Mouse (Mus musculus): Measurements from ENCODE around the gene Cacna1d. TPM values are rescaled to one million over a fixed set of nuclear protein-coding genes. Genes with fewer than 3 reads are reported as not detected.

Cacna1d gene
- total RNA-seq, 1 experiment from 2014 or later = 8.3 TPM

- no peak for ATAC-seq (ENCODE audit: extremely low read depth, insufficient number of reproducible peaks, low FRiP score, poor library complexity, severe bottlenecking)
These were observed 141.0 kb downstream of the Cacna1d start for GRCm38 (mm10) chr14:30350285-30350684.

- no peak for ATAC-seq (ENCODE audit: extremely low read depth, insufficient number of reproducible peaks, low FRiP score, poor library complexity, severe bottlenecking)
These were observed 146.0 kb downstream of the Cacna1d start for GRCm38 (mm10) chr14:30344948-30345865.

DNA sequence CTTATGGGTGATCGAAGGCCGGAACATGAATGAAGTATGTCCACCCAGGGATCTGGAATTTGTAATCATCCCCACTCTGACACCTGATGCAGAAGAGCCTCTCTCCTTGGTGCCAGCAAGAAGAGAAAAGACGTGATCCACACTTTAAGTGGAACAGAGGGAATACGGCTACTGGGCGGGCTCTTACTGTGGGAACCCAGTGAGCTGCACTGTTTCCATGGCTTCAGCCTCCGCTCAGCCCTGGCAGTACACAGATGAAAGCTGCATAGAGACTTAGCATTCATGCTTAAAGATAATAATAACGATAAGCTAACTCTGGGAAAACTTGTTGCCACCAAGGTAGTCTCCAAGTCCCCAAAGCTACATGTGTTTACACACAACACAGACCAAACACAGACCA lies 147.5 kb downstream of the Cacna1d start:
- ATAC-seq (ENCODE audit: extremely low read depth, insufficient number of reproducible peaks, low FRiP score, poor library complexity, severe bottlenecking) = no peak

GRCm38 (mm10) chr14:30341825-30342590 lies 149.2 kb downstream of the Cacna1d start:
- no peak for ATAC-seq (ENCODE audit: extremely low read depth, insufficient number of reproducible peaks, low FRiP score, poor library complexity, severe bottlenecking)

DNA sequence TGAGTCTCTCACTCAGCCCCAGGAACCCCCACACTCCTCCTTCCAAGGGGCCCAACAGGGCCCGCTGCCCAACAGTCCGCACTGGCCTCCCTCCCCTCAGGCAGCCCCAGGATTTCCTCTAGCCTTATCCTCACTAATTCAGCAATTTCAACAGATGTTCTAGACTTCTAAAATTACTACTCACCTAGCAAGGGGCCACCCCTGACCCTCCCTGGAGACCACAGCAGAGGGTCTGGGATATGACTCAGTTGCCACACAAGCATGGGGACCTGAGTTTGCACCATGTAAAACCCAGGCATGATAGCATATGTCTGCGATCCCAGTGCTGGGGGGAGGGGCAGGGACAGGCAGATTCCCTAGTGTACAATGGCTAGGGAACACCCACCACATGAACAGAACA lies 151.1 kb downstream of the Cacna1d start:
- no peak for ATAC-seq (ENCODE audit: extremely low read depth, insufficient number of reproducible peaks, low FRiP score, poor library complexity, severe bottlenecking)

DNA sequence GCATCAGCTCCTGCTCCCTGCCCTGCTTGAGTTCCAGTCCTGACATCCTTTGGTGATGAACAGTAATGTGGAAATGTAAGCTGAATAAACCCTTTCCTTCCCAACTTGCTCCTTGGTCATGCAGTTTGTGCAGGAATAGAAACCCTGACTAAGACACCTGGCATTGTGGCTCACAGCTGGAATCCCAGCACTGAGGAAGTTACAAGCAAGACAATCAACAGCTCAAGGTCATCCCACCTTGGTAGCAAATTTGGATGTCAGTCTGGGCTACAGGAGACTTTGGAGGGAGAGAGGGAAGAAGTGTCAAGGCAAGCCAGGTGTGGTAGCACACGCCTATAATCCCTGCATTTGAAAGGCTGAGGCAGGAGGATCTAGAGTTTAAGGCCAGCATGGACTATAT lies 159.4 kb downstream of the Cacna1d start:
- ATAC-seq (ENCODE audit: extremely low read depth, insufficient number of reproducible peaks, low FRiP score, poor library complexity, severe bottlenecking) = no peak

DNA sequence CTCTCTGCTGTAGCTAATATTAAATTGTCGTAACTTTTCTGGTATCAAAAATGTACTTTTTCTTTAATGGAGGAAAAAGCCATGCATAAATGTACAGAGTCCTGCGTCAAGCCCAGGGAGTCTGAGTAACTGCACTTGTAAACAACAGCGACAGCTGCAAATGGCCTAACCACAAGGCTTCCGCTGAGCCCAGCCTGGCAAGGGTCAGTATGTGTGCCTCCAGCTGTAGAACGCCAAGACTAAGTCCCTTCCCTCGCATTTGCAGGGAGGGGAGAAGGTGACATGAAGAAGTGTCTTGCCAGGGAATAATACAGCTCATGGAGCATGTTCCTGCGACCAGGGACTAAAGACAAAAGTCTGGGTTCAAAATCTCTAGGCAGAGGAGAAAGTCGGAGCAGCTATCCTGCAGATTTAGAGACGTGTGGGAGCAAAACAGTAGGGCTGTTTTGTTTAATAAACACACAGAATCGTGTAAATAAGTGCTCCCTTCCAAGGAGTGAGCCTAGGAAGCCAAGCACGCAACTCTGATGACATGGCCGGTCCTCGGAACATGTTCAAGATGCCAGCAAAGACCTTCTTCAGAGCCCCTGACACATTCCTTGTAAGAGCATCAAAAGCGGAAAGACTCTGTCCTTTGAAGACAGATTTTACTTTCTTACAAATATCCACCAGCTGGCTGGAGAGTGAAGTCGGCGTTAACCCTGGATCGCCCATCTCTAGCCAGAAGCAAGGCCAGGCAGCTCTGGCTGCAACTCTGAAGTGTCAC lies 160.7 kb downstream of the Cacna1d start:
- ATAC-seq (ENCODE audit: extremely low read depth, insufficient number of reproducible peaks, low FRiP score, poor library complexity, severe bottlenecking) = no peak

DNA sequence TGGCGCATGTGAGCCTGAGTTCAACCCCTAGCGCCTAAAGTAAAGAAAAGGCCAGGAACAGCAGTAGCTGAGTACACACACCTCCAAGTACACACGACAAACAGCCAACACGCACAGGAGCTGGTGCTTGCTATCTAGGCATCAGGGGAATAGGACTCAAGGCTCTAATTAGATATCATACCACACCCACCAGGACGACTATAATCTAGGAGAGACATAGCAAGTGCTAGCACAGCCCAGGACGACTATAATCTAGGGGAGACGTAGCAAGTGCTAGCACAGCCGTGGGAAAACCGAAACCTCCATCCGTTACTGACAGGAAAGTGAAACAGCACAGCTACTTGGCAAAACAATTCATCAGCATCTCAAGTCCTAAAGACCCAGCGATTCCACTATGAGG lies 162.1 kb downstream of the Cacna1d start:
- no peak for ATAC-seq (ENCODE audit: extremely low read depth, insufficient number of reproducible peaks, low FRiP score, poor library complexity, severe bottlenecking)

DNA sequence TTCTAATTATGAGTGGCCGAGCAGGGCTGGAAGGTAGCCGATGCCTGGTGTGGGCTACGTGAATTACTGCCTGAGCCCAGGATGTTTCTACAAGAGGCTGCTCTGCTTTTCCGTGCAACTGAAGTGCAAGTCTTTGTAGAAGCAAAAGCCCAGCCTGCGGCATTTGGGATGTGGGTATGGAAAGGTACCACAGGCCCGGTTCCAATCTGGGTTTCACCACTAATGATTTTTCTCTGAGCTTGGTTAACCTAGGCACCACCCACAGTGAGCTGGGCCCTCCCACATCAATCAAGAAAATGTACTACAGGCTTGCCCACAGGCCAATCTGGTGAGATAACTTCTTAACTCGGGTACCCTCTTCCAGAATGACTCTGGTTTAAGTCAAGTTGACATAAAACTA lies 163.8 kb downstream of the Cacna1d start:
- no peak for ATAC-seq (ENCODE audit: extremely low read depth, insufficient number of reproducible peaks, low FRiP score, poor library complexity, severe bottlenecking)

GRCm38 (mm10) chr14:30327051-30327450 lies 164.2 kb downstream of the Cacna1d start:
- no peak for ATAC-seq (ENCODE audit: extremely low read depth, insufficient number of reproducible peaks, low FRiP score, poor library complexity, severe bottlenecking)

DNA sequence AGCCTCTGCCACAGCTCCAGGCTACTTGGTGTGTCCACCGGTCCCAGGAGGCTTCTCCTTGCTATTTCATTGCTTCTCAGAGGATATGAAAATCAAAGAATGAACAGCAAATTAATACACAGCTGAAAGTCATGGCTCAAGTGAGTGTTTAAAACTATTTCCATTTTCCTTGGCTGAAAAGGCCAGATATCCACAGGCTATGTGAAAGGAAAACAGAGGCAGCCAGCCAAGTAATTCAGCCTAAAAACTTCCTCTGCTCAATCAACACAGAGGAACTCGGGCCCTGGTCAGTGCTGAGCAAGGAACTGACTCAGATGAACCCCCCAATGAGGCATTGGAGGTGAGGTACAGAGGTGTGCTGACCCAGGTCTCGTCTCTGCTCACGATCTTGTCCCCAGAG lies 165.0 kb downstream of the Cacna1d start:
- no peak for ATAC-seq (ENCODE audit: extremely low read depth, insufficient number of reproducible peaks, low FRiP score, poor library complexity, severe bottlenecking)

GRCm38 (mm10) chr14:30324994-30325393 lies 166.3 kb downstream of the Cacna1d start:
- no peak for ATAC-seq (ENCODE audit: extremely low read depth, insufficient number of reproducible peaks, low FRiP score, poor library complexity, severe bottlenecking)

DNA sequence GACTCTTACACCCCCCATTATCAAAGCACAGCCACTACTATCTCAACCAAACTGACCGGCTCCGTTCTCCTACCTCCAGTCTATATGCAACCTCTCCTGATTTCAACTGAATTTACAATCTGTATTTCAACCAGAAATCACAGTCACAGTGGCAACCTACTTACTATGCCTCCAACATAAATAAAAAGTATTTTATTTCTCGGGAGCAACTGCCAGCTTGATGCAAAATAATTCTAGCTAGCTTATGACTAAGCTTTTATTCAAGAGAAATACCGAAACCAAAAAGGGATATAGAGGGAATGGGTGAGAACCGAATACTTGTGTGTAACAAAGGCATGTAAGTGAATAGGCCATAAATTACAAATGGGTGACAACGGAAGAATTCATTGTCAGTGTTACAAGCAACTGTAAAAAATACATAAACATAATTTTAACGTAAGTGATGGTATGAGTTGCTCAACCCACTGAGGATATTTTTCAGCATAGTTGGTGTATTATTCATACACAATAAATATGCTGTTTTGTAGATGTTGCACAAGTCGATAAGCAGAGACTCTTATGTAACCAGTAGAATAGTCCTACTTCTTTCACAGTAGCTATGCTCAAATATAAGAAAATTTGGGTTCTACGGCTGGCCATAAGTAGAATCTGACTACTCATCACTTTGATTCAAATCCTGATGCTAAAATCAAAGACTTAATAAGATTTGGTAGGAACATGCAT lies 172.4 kb downstream of the Cacna1d start:
- ATAC-seq (ENCODE audit: extremely low read depth, insufficient number of reproducible peaks, low FRiP score, poor library complexity, severe bottlenecking) = no peak

GRCm38 (mm10) chr14:30318293-30318692 lies 173.0 kb downstream of the Cacna1d start:
- no peak for ATAC-seq (ENCODE audit: extremely low read depth, insufficient number of reproducible peaks, low FRiP score, poor library complexity, severe bottlenecking)

DNA sequence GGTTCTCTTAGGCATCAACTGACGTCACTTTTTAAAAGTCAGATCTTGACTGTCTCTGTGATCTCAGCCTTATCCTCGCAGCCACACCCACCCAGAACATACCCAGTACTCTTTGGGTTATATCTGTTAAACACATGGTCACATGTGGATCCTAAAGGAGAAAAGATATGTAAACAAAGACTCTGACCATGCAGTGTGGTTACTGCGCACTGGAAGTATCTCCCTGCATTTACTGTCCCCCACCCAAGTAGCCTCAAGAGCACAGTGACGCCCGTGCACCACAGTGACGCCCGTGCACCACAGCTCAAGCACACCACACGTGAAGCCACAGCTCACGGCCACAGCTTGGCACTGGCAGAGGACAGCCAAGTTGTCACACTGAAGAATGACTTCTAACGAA lies 173.6 kb downstream of the Cacna1d start:
- ATAC-seq (ENCODE audit: extremely low read depth, insufficient number of reproducible peaks, low FRiP score, poor library complexity, severe bottlenecking) = no peak

DNA sequence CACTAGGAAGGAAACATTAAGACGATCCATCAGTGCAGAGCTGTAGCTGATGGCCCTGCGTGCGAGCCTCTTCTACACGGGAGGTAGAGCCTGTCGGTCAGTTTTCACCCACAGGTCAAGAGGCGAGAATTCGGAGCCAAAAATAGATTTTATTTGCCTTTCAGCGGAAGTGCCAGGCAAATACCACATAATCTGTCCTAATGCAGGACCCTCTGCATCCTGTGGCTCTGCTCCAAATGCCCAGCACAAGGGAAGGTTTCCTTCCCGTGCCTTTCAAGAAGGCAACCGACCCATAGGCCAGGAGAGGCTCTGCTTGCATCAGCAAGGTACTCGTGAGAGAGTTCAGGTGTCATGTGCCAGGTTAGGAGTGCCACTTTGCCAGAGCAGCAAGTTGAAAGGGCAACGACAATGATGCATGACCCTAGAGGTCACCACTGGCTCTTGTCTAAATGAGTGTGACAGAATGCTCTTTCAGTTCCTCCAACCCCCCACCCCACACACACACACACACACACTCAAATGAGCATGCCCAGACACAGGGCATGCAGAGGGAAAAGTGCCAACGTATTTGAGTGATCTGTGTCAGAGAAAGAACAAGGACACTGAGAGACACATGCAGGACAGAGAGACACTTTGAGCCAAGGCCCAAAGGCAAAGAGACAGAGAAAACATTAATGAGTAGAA lies 179.9 kb downstream of the Cacna1d start:
- 0 out of 2 replicates have a peak, but pooled peaks have one; percentile 39 for ATAC-seq (ENCODE audit: extremely low read depth, insufficient number of reproducible peaks, low FRiP score, poor library complexity, severe bottlenecking)

GRCm38 (mm10) chr14:30310236-30310635 lies 181.0 kb downstream of the Cacna1d start:
- ATAC-seq (ENCODE audit: extremely low read depth, insufficient number of reproducible peaks, low FRiP score, poor library complexity, severe bottlenecking) = no peak

- no peak for ATAC-seq (ENCODE audit: extremely low read depth, insufficient number of reproducible peaks, low FRiP score, poor library complexity, severe bottlenecking)
These were observed 185.0 kb downstream of the Cacna1d start for GRCm38 (mm10) chr14:30306221-30306620.
